Mouse (Mus musculus) ZHBTc4 (cell line): ENCODE results near the gene Morn4.

ENCODE experiments used
- DNase-seq: peaks from one replicate; pipeline ENCODE4 v3.0.0-alpha.2; 2011; ENCODE audit warnings: low read depth, low spot score

Morn4 gene

GRCm38 (mm10) chr19:42043988-42044387 lies 42.2 kb downstream of the Morn4 start:
- DNase-seq, result no peak

GRCm38 (mm10) chr19:42038310-42038709 lies 47.8 kb downstream of the Morn4 start:
- DNase-seq, result no peak

- DNase-seq, result no peak
Observed at GRCm38 (mm10) chr19:42037167-42037702, 48.9 kb downstream of the Morn4 start.

- DNase-seq, result no peak
Observed at GRCm38 (mm10) chr19:42036357-42036756, 49.8 kb downstream of the Morn4 start.

GRCm38 (mm10) chr19:42035456-42036248 lies 50.5 kb downstream of the Morn4 start, which contains the start of gene Ankrd2:
Gene Ankrd2, plus strand, starts transcription at chr19:42036000.
- DNase-seq, result peak; percentile 83

GRCm38 (mm10) chr19:42034881-42035455 lies 51.2 kb downstream of the Morn4 start:
- no peak for DNase-seq

- DNase-seq, result no peak
Observed at GRCm38 (mm10) chr19:42034146-42034775, 51.9 kb downstream of the Morn4 start.

- no peak for DNase-seq
Observed at GRCm38 (mm10) chr19:42033611-42034010, 52.5 kb downstream of the Morn4 start.

- no peak for DNase-seq
Observed at GRCm38 (mm10) chr19:42031112-42031511, 55.0 kb downstream of the Morn4 start.

- peak; percentile 81 for DNase-seq
Observed at GRCm38 (mm10) chr19:42026158-42026557, 60.0 kb downstream of the Morn4 start.
